Mouse (Mus musculus) layer of hippocampus, adult 18-20 months (tissue): Measurements from ENCODE around the gene Asb4. TPM values are rescaled to one million over a fixed set of nuclear protein-coding genes. Genes with fewer than 3 reads are reported as not detected.
"Not testable (repeated sequence)": the region's sequence is repeated elsewhere in the genome, so short reads cannot be mapped to it uniquely, and the experiment has no call there.

Experiments
- DNase-seq, 2 experiments: peaks; one replicate each; pipeline ENCODE4 v3.0.0; 2022; ENCODE audit warnings: low spot score in 2 of 2
- long read RNA-seq: library from polyadenylated mRNA; stranded (forward); transcript quantifications from one replicate; pipeline ENCODE4 v2.0.0, GENCODE M21; 2021
- total RNA-seq, 2 experiments: library from RNA; stranded (reverse); gene quantifications; 2 replicates each; pipeline ENCODE4 v1.2.3; 2021

Gene Asb4
- under 1 TPM; 0.27 to 0.76 TPM for total RNA-seq
- long read RNA-seq: 0 reads

DNA sequence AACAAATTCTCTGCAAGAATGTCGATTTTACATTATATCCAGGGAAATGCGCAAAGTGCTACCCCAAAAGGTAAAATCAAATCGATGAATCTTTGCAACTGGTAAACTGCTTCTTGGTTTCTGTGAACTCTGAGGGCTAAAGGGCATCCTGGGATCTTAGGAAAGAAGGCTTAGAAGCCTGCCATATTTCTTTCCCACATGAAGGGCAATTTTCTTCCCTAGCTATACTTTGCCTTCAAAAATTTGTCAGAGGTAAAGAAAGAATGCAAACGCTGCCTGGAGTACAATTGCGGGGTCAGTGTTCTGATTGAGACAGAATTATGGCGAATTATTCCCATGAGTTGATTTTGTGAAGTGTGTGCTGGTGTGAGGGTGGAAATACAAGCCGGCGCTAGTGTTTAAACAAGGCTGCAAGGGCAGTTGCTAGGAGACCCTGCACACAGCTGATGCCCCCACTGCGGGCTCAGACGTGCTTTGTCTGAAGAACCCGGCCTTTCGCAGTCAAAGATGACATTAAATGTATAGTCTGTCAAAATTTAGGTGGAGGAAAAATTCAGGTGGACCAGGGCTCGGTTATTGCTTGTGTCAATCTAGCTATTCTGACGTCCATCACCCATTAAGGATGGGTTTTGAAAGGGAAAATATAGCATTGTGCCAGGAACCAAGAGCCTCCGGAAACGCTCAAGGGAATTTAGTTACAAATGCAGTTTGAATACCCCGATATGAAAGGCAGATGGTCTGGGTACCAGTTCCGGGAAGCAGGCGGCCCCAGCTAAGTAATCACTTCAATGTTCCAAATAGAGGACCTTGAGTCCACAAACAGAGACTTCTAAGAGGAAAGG lies at the start of gene Asb4:
Gene Asb4, plus strand, starts transcription at position 51 of the 842 bp plus-strand sequence.
- DNase-seq: no peak

- DNase-seq: no peak
These were observed 49.2 kb upstream of the Asb4 start for GRCm38 (mm10) chr6:5334021-5334420.

- not testable (repeated sequence) for DNase-seq
These were observed 47.2 kb upstream of the Asb4 start for GRCm38 (mm10) chr6:5336016-5336415.

DNA sequence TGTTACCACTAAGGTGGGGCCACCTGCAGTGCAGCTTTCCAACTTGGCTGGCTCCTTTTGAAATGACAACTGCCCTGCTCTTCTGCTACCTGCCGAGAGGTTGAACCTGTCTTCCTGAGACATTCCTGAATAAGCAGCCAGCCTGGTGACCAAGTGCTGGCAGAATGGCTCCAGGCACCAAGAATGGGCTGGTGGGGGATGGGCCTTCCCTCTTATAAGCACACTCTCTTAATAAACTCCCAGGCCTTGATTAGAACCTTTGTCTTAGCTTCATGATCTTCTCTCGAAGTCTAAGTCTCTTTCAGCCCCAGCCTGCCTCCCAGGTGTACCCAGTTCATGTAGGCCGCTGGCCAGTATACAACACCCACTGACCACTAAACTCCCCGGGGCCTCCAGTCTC lies 44.4 kb upstream of the Asb4 start:
- DNase-seq: not testable (repeated sequence)

DNA sequence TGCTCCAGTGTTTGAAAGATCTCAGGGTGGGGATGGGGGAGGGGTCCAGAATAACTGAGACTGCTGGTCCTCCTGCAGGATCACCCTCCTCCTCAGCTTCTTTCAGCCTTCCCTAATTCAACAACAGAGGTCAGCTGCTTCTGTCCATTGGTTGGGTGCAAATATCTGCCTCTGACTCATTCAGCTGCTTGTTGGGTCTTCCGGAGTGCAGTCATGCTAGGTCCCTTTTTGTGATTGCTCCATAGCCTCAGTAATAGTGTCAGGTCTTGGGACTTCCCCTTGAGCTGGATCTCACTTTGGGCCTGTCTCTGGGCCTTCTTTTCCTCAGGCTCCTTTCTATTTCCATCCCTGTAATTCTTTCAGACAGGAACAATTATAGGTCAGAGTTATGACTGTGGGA lies 43.9 kb upstream of the Asb4 start:
- not testable (repeated sequence) for DNase-seq

DNA sequence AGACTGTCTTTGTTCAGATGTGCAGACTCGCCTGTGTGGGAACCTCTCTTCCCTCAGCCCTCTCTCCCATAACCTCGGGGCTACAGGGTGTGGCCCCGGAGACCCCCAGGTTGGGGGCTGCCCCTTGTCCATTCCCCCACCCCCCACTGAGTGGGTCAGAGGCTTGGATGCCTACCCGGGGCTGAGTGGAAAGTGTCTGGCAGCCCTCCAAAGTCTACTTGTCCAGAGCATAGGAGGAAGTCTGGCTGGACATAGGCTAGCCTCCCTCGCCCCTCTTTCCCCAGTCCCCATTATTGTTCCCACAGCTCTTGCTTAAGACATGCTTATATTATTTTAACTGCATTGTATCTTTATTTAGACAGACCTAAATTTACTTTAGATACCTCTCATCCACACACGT lies 38.9 kb upstream of the Asb4 start:
- DNase-seq: no peak

GRCm38 (mm10) chr6:5357873-5358272 lies 25.3 kb upstream of the Asb4 start:
- no peak for DNase-seq

DNA sequence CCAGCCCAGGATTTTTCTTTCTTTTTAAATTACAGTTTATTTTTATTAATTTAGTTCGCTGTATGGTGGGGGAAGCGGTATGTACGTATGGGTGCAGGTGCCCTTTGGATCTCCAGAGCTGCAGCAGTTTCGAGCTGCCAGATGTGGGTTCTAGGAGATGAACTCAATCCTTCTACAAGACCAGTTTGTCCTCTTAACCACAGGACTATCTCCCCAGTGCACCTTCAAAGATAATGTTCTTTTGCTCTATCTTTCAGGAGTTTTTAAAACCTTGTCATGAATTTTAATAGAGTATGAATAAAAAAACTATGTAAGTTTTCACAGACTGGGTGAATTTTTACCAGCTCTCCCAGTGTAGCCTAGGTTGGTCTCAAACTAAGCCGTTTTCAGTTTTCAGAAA lies 22.8 kb upstream of the Asb4 start:
- DNase-seq: no peak

DNA sequence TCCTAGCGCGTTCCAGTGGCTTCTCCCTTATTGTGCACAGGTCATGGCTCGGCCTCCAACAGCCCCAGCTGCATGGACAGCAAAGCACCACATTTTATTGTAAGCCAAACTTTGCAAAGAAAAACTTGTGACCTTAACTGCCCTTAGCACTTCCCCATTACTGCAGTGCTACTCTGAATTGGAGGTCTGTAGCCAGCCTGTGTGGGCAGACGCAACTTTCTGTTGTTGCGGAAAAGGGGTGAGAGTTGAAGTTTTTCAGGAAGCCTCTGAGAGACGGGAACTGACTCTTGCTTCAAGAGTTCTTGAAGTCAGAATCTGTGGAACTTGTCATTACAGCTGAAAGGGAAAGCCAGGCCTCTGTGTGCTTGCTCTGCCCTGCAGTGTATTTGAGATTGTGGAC lies 21.2 kb upstream of the Asb4 start:
- no peak for DNase-seq

DNA sequence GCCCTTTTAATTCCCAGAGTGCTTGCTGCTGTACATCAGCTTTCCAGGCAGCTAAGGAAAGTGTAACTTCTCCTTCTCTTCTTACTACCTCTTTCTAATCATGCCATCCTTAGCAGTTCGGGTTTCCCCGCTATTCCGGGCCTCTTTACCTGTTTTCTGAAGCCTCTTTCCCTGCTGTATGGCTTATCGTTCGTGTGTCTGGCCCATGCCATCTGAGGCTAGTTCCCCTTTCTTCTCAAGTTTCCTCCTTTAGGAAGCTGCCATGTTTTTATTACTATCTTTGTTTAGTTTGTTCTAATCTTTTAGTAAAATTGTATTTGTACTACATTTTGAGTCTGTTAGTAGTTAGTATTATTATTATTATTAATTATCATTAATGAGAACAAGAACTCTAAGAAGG lies 17.3 kb upstream of the Asb4 start:
- no peak for DNase-seq

DNA sequence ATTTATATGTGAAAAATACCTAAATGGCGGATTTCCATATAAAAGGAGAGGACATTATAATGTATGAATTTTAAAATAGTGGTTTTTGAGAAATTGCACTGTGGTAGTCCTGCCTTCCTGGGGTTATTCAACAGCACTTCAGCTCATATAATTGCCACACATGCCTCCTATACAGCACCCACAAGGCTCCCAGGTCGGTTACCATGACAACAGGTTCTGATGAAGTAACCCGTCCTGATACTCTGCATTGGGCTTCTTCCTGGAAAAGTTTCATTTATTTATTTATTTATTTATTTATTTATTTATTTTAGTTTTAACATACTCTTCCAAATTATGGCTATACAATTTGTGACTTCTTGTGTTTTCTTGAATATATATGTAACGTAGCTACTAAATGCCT lies 6.3 kb upstream of the Asb4 start:
- no peak for DNase-seq

DNA sequence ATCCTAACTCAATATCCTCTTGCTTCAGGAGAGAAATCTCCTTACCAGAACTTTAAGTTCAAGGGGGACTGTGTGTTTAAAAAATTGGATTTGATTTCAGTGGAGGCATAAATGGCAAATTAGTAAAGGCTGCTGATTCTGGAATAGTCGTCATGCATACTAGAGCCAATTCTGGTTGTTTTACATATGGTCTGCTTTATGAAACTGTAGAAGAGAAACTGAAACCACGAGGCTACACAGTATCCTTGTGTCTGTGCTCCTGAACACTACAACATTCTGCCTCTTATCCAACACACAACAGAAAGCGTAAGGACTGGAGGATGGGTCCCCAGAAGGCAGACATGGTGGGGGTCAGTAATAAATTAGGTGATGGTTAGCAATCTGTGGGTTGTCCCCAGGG lies 4.1 kb upstream of the Asb4 start:
- no peak for DNase-seq

DNA sequence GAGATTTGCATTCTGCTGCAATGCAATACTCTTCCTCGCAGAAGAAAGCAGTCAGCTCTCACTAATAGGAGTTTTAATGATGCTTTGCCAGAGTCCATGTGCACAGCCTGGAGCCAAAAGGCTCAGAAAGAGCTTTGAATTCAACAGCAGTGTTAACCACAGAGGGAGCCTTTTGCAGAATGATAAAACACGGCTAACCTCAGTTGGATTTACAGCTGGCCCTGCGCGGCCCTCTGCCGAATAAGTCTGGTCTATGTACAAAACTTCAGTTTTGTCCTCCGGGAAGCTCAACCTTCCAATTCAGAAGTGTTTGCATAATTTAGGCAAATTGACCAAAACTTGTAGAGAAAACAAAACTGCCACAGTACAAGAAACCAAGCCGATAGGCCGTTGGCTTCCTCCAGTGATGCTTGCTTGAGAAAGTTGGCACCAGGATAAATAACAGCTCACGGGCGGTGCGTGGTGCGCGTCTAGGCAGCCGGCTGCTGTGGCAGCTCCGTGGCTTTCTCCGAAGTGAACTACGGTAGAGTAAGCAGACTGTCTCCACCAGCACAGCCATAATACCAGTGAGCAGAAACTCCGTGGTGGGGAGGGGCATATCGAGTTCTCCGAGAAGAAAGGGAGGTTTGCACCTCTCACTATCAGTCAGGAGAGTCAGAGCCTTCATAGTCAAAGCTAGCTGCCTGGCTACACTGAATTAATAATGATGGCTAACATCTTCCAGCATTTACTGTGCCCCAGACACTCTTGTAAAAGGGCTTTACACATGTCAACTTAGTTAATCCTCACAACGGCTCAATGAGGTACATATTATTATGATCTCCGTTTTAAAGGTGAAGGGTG lies 3.2 kb upstream of the Asb4 start:
- peak; percentile 59 to 67 for DNase-seq

GRCm38 (mm10) chr6:5380624-5381252 lies 2.4 kb upstream of the Asb4 start:
- DNase-seq: peak in 1 of 2 experiments; percentile 24

- DNase-seq: no peak
These were observed 1.1 kb upstream of the Asb4 start for GRCm38 (mm10) chr6:5381918-5382582.

- DNase-seq: peak; percentile 77 to 91
These were observed 487 bp upstream of the Asb4 start for GRCm38 (mm10) chr6:5382583-5383215.

DNA sequence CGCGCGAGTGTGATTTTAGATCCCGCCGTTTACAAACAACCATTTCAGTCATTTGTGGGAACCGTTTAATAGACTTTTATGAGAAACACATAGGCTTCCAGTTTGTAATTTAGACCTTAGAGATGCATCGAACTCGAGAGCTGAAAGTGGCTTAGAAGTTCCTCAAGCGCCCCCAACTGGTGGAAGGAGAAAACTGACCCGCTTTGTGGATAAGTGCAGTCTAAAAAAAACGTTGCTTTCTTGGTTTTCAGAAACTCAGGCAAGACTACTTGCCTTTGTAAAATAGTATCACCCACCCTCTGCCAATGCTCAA lies 948 bp downstream of the Asb4 start:
- DNase-seq: peak; percentile 39 to 85

DNA sequence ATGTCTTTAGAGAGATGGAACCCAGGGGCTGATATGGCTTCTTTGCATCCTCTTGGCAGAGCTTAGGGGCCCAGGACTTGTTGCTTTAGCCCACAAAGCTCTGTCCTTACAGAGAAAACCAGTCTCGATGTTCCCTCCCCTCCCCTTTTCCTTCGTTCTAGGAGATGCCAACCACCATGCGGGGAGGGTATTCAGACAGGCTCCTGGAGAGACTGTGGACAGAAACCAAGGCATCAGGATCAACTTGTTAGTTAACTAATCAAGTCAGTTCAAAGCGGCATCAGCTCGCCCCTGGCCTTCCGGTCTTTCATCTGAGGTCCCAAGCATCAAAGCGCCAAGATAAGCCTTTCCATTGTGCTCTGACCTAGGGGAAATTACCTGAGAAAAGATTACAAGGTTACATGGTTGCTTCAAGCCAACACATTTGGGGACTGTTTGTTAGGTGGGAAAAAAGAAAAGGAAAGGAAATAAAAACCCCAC lies 2.0 kb downstream of the Asb4 start:
- no peak for DNase-seq

DNA sequence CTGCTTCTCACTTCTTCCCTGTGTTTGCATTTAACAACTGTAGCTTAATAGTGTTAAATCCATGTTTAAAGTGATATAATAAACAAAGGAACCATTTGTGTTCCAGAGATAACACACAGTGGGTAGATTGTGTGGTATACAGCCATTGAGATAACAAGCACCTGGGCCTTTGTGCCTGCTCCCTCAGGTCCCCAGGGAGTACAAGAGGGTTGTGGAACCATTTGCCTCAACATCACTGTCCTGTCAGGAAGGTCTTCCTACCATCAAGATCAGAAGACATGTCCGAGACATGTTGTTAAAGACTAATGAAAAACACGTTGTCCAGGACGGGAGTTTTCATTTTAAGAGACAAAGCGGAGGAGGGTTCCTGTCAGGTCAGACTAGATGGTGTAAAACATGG lies 3.3 kb downstream of the Asb4 start:
- no peak for DNase-seq

DNA sequence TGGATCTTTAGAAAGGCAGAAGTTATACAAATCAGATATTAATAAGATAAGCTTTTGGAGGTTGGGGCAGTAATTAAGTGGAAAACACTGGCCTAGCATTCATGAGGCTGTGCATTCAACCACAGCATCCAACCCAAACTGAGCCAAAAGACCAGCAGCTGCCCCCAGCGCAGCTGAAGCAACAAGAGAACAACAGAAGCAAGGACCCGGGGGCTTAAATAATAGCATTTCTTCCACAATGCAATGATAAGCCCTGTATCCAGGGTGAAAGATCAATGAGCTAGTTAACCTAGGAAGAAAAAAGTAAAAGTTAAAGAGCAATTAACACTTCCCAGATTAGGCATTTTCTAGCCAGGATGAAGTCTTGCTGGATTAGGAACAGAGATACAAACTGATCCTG lies 4.2 kb downstream of the Asb4 start:
- DNase-seq: no peak

GRCm38 (mm10) chr6:5390298-5390697 lies 7.1 kb downstream of the Asb4 start:
- no peak for DNase-seq
